Mouse (Mus musculus) cerebellum, postnatal 25 days (tissue): ENCODE results near the gene Unc45a.
"Not testable (repeated sequence)": the region's sequence is repeated elsewhere in the genome, so short reads cannot be mapped to it uniquely, and the experiment has no call there.

Experiments
- DNase-seq, 2 experiments: peaks; one replicate each; pipeline ENCODE4 v3.0.0; 2021; ENCODE audit warnings: mixed read lengths in 2 of 2

Gene Unc45a

DNA sequence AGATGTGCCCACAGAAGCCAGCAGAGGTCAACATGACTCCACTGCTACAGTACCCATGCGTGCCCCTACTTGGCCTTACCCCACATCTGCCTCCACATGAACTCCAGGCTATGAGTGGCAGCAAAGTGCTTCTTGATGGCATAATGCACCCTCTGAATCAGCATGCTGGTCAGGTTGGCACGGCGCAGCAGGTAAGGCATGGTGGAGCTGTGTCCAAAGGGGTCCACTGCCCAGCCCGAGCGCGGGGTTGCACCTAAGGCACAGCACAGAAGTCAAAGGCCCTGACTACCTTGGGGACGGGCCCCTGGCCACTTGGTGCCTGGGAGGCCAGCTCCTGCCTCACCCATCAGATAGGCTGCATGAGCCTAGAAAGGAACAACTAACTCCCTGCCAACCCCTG lies 26.4 kb upstream of the Unc45a start:
- no peak for DNase-seq

DNA sequence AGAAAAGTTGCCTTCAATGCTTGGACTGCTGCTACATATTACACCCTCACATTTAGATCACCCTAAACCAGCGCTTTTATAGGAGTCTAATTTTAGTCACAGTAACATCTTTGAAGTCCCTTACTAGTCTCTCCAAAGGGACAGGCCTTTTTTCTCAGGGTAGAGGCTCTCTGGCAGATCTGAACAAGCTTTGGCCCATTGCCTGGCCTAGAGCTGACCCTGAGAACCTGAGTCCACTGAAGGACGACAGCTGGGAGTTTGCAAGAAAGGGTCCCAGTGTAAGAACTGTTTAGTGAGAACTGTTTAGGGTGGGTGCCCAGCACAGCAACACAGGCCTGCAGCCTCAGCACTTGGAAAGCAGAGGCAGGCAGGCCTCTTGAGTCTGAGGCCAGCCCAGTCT lies 25.0 kb upstream of the Unc45a start:
- DNase-seq: no peak

DNA sequence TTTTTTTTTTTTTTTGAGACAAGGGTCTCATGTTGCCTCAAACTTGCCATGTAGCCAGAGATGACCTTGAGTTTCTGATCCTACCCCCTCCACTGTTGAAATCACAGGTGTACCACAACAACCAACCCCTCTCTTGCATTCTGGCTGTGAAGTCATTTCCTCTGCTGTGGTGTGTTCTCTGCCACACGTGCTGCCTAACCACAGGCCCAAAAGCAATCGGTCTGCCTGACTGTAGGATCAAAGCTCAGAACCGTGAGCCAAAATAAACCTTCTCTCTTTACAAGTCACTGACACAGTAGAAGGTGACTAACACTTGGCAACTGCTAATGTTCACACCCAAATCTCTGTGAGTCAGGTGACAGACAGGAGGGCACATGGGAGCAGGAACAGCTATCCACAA lies 19.6 kb upstream of the Unc45a start:
- no peak for DNase-seq

DNA sequence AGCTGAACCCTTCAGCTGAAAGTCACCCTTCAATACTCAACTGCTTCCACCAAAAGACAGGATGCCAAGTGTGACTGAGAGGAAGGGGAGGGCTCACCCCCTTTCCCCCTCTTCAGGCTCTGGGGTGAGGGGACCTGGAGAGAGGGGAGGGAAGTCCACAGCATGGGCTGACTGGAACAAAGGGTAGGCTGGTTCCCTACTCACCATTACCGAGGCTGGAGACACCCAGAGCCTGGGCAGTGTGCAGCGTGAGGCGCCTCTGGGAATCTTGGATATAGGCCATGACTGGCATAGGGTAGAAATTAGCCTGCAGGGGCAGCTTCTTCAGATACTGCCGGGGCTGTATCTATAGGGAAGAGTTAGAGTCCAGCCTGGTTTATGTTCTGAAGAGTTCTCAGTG lies 17.2 kb upstream of the Unc45a start:
- DNase-seq: peak in 1 of 2 experiments; percentile 9

DNA sequence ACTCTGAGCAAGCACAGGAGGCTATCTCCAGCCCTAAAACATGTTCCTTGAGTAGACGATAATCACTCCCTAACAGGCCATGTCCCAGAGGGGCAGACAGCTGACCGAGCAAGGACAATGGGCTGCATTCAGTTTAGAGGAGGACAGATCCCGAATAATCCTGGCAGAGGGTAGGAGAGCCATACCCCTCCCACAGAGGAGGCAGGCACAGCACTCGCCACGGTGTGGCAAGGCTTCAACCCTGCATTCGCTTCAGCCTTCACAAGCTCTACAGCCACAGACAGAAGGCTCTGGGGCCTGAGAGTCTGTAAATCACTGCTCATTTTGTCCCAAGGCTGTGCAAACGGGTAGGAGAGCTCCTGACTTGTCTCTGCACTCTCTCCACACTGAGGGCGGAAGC lies 16.4 kb upstream of the Unc45a start:
- DNase-seq: peak in 1 of 2 experiments; percentile 23

DNA sequence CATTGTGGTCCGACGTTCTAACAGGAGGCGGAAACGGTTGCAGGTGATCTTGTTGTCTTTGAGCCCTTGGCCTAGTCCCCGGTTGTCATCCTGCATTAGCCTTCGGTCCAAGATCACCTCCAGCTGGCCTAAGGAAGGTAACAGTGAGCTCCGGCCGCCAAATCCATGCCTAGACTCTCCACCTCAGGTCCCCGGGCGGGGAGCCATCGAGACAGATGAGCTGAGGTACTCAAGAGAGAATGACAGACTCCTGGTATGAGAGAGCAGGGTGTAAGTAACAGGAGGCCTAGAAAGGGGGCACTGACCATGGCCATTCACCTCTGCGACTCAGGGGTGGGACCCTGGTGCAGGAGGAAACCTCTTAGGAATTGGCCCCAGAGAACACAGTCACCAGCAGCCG lies 15.5 kb upstream of the Unc45a start:
- peak; percentile 44 to 58 for DNase-seq

DNA sequence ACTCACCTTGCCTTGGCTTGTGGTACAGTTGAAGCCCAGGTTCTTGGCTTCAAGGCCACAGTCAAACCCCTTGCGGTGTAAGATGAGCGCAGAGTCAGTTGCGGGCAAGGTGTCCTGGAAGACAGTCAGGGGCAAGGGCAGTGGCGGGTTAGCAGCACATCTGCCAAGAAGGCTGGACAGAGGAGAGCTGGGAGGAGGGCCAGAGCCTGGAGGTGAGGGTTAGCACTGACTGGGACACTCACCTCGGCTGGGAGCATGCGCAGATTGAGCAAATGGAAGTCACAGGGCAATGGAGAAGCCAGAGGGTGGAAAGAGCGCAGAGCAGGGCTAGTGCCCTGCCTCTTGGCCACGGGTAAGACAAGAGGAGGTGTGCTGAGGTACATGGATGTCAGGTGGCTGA lies 12.1 kb upstream of the Unc45a start:
- no peak for DNase-seq

DNA sequence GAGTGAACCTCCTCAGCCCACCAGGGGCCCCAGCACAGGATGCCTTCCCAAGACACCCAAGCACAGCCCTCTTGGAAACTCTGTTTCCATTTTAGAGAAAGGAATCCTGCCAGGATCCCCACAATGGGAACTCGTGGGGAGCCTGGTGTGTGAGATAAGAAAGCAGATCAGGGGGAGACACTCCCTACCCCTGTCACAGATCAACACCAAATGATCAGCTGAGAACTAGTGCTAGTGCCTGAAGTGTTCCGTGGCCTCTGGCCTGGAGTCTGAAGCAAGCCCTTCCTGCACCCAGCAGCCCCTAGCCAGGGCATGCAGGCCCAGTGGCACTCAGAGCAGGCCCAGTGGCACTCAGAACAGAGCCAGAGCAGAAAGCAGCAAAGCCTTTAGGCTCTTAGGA lies 10.0 kb upstream of the Unc45a start:
- no peak for DNase-seq

DNA sequence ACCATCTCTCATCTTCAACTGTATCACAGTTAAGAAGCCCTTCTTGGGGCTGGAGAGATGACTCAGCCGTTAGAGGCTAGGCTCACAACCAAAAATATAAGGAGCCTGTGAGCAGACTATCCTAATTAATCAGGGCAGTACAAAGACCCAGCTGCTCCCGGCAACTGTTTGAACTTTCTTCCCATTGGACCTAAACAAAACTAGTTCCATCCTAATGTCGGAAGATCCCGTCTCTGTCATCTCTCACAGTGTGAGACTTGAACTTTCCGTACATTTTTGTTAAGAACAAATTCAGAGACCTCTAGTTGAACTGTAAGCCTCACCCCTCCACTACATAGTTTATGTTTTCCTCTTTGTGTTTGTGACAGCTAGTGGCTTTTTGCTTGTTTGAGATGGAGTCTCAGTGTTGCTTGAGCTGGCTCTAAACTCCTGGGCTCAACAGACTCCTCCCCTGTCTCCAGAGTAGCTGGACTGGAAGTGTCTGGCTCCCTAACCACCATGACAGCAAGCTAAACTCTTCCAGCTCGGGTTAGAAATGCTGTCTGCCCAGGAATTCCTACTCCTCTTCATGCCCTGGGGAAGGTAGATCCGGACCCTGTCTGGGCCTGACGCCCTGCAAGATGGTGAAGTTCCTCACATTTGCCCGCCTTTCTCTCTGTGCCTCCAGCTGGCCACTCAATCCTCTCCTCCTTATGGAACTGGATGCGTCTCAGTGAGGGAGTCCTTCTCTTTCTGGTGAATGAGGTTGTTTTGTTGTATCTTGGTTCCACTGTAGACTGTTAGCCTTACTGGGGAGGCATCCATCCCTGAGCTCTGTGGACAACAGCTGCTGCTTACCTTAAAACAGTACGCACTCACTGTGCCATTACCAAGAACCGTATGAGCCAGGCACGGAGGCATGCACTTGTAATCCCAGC lies 7.1 kb upstream of the Unc45a start:
- DNase-seq: no peak

DNA sequence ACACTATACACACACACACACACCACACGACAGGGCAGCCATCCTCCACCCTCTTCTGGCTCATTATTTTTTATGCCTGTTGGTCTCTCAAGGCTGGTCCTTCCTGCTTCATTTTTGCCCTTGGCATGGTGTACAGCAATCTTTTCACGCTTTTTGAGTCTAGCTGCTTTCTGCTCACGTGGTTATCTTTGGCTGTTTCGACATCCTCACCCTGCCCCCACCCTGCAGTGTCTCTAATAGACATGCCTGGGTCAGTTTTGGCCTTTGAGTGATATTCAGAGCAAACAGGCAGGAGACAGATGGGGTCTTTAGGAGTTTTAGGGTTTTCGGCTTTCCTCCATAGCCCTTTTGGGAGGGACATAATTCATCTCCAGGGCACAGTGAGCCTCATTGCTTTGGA lies 6.0 kb upstream of the Unc45a start:
- DNase-seq: no peak

DNA sequence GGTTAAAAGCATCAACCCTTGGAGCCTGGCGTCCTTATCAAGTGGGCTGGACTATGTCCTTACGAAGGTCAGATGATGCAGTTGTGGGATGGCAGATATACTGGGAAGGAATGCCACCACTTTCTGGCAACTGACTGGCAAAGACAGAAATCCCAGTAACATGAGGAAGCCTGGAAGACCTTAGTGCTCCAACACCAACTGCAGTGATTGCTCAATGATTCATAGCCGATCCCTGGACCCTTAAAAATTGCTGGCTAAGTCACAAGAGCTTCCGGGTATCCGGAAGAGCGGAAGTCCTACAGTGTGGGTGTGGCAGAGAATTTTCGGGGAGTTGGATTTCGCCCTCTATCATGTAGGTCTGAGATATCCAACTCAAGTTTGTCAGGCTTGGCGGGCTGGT lies 5.4 kb upstream of the Unc45a start:
- no peak for DNase-seq

DNA sequence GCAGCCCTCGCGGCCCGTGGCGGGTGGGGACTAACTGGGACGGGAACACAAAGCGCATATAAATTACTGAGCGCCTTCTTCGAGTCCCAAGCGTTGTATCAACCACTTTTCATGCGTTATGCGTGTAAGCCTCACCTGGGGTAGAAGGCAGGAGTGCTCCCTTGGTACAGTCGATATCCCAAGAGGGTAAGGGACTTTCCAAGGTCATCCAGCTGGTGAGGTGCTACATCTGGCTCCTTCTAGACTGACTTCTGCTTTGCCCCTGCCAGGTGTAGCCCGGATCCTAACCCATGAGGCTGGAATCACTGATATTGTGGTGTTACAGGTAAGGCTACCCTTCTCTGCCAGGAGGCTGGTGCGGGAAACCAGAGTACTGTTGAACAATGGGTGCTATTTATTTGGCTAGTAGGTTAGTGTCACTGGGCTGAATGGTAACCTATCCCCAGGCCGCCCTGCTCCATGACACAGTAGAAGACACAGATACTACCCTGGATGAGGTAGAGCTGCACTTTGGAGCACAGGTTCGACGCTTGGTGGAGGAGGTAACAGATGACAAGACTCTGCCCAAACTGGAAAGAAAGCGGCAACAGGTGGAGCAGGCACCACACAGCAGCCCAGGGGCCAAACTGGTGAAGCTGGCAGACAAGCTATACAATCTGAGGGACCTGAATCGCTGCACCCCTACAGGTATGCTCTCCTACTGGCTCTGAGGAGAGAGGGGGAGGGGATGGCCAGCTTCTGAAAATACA lies 2.6 kb upstream of the Unc45a start:
- DNase-seq: no peak

DNA sequence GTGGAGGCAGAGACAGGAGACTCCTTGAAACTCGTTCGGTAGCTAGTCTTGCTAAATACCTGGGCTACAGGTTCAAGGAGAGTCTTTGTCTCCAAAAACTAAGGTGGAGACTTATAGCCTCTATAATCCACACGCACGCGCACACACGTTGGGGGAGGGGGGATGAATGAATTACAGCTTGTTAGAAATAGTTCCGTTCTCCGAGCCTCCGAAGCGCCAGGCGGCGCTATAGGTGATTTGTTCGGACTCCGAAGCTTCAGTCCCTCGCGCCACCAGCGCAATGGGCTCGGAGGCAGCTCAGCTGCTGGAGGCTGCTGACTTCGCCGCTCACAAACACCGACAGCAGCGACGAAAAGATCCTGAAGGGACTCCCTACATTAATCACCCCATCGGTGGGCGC lies 2.1 kb upstream of the Unc45a start, which contains the start of gene Hddc3:
Gene Hddc3 (plus strand): TSS at position 247 of the 400 bp plus-strand sequence.
- DNase-seq: peak; percentile 97 to 99

DNA sequence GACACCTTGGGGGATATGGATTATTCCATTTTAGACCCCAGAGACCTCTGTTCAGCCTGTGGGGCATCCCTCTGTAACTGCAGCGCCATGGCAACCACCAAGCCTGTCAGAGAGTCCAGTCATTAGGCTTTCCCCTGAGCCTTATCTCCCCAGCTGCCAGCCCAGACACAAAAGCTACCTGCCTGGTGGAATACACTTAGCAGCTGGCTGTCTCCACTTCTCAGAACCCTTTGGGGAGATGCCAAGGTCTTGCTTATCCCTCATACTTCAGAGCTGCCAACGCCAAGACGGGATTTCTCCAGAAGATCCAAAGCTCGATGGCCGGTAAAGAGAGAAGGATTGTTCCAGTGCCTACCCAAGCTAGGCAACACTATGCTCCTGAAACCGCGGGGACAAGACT lies 988 bp upstream of the Unc45a start:
- DNase-seq: no peak

DNA sequence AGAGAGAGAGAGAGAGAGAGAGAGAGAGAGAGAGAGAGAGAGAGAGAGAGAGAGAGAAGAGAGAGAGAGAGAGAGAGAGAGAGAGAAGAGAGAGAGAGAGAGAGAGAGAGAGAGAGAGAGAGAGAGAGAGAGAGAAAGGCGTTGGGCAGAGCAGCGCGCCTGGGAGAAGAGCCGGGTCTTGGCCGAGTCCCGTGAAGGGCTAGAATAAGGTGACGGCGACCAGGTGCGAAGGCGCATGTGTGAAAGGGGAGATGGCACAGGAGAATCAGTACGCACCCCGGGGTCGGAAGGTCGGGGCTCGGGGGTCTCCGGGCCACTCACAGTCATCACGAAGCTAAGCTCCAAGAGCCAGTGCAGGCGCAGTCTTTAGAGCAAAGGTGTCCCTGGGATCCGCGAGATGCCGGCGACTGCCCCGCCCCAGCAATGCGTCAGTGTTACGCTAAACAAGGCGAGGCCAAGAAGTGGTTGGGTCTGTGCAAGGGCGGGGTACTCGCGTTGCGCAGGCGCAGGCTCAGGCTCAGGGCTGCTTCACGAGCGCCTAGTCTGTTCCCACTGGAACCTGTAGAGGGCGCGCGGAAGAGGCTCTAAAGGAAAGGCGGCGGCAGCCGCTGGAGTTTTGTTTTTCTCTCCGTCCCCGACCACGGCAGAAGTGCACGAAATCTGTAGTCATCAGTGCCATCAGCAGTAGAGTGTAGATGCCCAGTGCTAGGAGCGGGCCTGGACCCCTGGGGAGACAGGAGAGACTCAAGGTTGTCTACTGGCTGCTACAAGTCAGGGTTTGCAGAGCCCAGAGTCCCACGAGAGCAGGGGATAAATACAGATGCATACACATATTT lies 794 bp downstream of the Unc45a start:
- DNase-seq: peak; percentile 98 to 99

DNA sequence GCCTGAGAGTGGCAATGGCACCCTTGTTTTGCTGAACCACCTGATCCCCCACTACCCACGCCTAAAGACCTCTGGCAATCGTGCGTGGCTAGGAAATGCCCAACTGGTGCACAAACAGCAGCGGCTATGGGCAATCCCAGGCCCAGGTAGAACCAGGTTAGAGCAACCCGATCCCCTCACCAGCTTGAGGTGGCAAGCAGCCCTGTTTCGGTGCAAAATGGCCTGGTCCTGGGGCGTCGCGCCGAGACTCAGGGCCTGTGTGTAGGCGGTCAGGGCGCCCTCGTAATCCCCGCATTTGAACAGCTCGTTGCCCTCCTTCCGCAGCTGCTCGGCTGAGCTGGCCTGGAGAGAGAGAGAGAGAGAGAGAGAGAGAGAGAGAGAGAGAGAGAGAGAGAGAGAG lies 1.4 kb downstream of the Unc45a start:
- peak; percentile 68 to 69 for DNase-seq

DNA sequence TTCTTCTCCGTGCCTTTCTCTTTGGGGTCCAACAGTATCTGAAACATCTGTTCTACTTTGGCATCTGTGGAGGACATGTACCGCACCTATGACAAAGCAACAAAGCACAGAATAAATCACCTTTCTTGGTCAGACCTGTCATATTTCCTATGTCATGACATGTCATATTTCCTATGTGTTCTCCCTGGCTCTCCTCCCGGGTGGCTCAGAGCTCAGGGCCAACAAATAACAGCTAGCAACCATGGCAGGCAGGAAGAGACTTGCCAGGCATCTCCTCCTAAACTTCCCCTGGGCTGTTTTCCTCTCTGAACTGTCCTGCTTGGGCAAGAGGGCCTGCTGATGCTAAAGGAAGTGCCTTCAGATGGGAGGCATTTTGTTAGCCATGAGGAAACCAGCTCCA lies 3.9 kb downstream of the Unc45a start:
- no peak for DNase-seq

DNA sequence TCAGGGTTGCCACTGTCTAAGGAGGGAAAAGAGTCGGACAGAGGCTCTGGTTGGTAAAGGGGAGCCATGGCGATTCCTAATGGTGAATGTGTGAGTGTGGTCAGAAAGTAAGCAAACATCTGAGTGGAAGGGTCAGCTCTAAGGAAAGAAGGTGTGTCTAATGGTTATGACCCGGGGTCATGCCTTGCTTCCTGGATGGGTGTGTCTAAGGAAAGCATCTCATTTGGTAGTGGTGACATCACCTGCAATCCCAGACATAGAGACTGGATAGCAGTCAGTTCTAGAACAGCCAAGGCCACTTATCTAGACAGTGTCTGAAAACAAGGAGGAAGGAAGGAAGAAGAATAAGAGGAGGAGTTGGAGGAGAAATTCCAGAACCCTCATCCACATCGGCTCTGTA lies 6.0 kb downstream of the Unc45a start:
- no peak for DNase-seq

DNA sequence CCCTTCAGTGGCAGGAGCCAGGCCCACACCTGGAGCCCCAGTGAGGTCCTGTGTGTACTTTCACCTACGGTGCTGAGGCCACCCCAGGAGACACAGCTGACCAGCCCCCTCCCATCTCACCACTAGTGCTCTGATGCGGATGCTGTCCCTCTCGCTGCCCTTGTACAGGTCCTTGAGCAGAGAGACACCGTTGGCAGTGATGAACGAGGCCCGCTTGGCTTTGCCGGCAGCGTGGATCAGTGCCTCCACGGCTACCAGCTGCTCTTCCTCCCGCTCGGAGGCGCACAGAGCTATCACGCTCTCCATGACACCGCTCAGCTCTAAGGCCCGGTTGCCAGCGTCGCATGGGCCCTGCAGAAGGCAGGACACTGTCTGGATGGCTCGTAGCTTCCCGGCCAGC lies 9.4 kb downstream of the Unc45a start:
- DNase-seq: no peak

DNA sequence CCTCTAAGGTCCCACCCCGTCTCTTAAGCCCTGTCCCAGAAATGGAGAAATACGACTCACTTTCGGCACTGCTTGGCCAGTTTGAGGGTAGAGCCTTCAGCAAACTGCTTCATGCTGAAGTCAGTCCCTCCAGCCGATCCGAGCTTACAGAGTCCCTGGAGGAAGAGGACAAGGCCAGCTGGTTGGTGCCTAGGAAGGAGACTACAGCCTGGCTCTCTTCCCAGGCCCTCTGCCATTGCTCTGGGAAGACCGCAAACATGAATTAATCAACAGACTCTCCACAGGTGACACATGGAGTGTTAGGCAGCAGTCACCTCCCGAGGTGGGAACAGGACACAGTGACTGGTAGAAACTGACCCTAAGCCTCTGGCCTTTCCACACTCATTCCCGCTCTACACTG lies 10.5 kb downstream of the Unc45a start:
- DNase-seq: peak; percentile 60 to 73

DNA sequence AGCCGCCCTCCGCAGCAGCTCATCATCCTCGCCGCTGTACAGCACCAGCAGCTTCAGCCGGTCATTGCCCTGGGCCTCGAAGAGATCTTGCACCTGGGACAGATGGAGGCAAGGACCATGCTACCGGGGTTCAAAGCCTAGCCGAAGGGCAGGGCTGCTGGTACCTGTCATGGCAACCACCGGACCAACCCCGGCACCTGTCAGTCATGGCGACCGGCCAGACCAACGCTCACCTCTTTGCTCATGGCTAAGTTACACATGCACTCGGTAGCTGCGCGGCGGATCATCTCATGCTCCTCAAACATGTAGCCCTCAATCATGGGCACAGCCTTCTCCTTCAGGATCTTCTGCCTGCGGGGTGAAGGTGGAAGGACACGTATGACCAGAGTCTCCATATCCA lies 14.7 kb downstream of the Unc45a start:
- DNase-seq: peak in 1 of 2 experiments; percentile 55

DNA sequence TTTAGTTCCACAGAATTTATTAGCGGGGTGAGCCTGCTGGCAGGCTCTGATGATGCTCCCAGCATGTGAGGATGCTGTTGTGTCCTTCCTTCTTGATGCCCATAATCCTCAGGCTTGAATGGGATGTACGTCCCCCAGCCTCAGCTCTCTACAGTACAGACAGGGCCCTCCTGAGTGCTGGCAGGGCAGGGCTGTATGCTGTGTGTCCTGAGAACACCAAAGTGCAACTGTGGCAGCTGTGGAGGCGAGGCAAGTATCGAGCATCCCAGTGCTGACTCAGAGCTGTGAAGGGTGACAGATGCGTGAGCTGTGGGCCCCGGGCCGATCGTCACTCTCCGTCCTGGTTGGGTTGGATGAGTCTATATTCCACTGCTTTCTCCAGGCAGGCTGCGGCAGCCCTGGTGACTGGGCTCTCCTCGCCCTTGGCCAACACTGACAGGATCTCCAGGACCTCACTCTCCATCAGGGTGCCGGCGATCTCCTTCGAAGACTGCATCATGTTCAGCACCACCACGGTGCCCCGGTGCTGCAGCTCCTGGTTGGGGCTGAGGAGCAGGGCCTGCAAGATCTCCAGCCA lies 15.4 kb downstream of the Unc45a start:
- DNase-seq: no peak

DNA sequence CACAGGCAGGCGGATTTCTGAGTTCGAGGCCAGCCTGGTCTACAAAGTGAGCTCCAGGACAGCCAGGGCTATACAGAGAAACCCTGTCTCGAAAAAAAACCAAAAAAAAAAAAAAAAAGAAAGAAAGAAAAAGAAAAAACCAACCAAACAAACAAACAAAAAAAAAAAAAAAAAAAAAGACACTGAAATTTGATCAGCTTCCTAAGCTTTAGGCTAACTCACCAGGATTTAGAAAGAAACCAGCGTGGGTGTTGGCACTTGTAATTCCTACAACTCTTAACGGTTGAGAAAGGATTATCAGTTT lies 16.0 kb downstream of the Unc45a start:
- not testable (repeated sequence) for DNase-seq
